Mouse (Mus musculus) small intestine, adult 2 months (tissue): ENCODE measurements around the gene Nav1.

ENCODE experiments used
- CTCF ChIP-seq: fragments of 200-500 bp; IDR thresholded peaks from 2 replicates; pipeline ENCODE4 v1.5.1; 2012; ENCODE audit warnings: low read depth, mild to moderate bottlenecking, control low read depth, inconsistent platforms, low read length, moderate library complexity, mixed read lengths; ENCODE audit not compliant: insufficient replicate concordance, insufficient read length; ENCODE audit errors: extremely low read depth
- POLR2A ChIP-seq: fragments of 200-500 bp; IDR thresholded peaks from 2 replicates; pipeline ENCODE4 v1.6.1; 2012; ENCODE audit warnings: low read depth, mild to moderate bottlenecking, control low read depth, inconsistent platforms, low read length, moderate library complexity

DNA sequence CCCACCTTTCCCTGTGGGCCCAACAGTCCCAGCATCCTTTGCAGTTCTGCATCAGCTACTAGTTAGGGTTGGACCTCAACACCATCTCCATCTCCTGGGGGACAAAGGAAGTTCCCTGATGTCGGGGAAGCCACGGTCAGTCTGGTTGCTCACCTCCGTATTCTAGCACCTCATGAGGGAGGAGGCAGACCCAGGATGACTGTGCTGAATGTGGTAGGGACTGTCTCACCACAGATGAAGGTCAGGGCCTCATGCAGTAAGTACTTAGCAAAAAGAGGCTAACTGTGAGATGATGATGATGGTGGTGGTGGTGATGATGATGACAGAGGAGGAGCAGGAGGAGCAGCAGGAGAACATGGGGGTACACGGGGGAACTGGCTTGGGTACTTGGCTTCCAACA is 73.0 kb downstream of the Nav1 start:
- TF ChIP-seq CTCF (no peak), POLR2A (no peak)
